Mouse (Mus musculus): ENCODE measurements around the gene Ric1. TPM values are rescaled to one million over a fixed set of nuclear protein-coding genes. Genes with fewer than 3 reads are reported as not detected.
"Not testable (repeated sequence)": the region's sequence is repeated elsewhere in the genome, so short reads cannot be mapped to it uniquely, and the experiment has no call there.

The Ric1 gene
- polyA plus RNA-seq, 1 experiment from 2014 or later: 9.4 TPM

- DNase-seq (ENCODE audit: low spot score): no peak
- no peaks in the 10 kb centered on the region for H3K9me3 ChIP-seq (replicated peaks; ENCODE audit: control insufficient read depth, low read length)
- no peak overlapping the region for H3K4me3 ChIP-seq (ENCODE audit: low read depth, low read length)
- WGBS: 78% methylated on average over 4 of the region's 4 CpGs
- no peak for ATAC-seq
- no peak overlapping the region for H3K9ac ChIP-seq (ENCODE audit: low read length)
- no peaks in the 10 kb centered on the region for H3K27me3 ChIP-seq (replicated peaks; ENCODE audit: control insufficient read depth, insufficient read depth, low read length)
- no peaks in the 10 kb centered on the region for H3K36me3 ChIP-seq (ENCODE audit: control insufficient read depth, insufficient read depth, low read length)
- peaks cover 7% of the 10 kb centered on the region for H3K4me1 ChIP-seq (ENCODE audit: control insufficient read depth, insufficient read depth, low read length)
- H3K27ac ChIP-seq (ENCODE audit: low read depth, low read length): no peak overlapping the region
- no peak overlapping the region for H3K4me2 ChIP-seq (ENCODE audit: low read length)
Observed at GRCm38 (mm10) chr19:29518922-29519321, 3.2 kb upstream of the Ric1 start.

GRCm38 (mm10) chr19:29520996-29521560 lies 1.0 kb upstream of the Ric1 start:
- Histone ChIP-seq H3K27ac (ENCODE audit: low read depth, low read length) (no peak overlapping the region), H3K9me3 (replicated peaks; ENCODE audit: control insufficient read depth, low read length) (no peaks in the 10 kb centered on the region), H3K9ac (ENCODE audit: low read length) (no peak overlapping the region), H3K4me3 (ENCODE audit: low read depth, low read length) (peak overlapping the region; percentile 89), H3K4me1 (ENCODE audit: control insufficient read depth, insufficient read depth, low read length) (peaks cover 10% of the 10 kb centered on the region), H3K27me3 (replicated peaks; ENCODE audit: control insufficient read depth, insufficient read depth, low read length) (no peaks in the 10 kb centered on the region), H3K36me3 (ENCODE audit: control insufficient read depth, insufficient read depth, low read length) (no peaks in the 10 kb centered on the region), H3K4me2 (ENCODE audit: low read length) (peak overlapping the region; percentile 77)
- WGBS: 45% methylated on average over 10 of the region's 10 CpGs
- no peak for ATAC-seq
- no peak for DNase-seq (ENCODE audit: low spot score)

- H3K27me3 ChIP-seq (replicated peaks; ENCODE audit: control insufficient read depth, insufficient read depth, low read length): no peaks in the 10 kb centered on the region
- peak overlapping the region; percentile 89 for H3K4me3 ChIP-seq (ENCODE audit: low read depth, low read length)
- H3K36me3 ChIP-seq (ENCODE audit: control insufficient read depth, insufficient read depth, low read length): no peaks in the 10 kb centered on the region
- ATAC-seq: peak; percentile 76
- peaks cover 10% of the 10 kb centered on the region for H3K4me1 ChIP-seq (ENCODE audit: control insufficient read depth, insufficient read depth, low read length)
- no peaks in the 10 kb centered on the region for H3K9me3 ChIP-seq (replicated peaks; ENCODE audit: control insufficient read depth, low read length)
- H3K9ac ChIP-seq (ENCODE audit: low read length): peak overlapping the region; percentile 88
- WGBS: under 1% methylated on average over 83 of the region's 92 CpGs
- DNase-seq (ENCODE audit: low spot score): peak; percentile 52
- H3K27ac ChIP-seq (ENCODE audit: low read depth, low read length): peak overlapping the region; percentile 90
- H3K4me2 ChIP-seq (ENCODE audit: low read length): peak overlapping the region; percentile 77
Observed at GRCm38 (mm10) chr19:29522445-29523229, 555 bp downstream of the Ric1 start.

- H3K9me3 ChIP-seq (replicated peaks; ENCODE audit: control insufficient read depth, low read length): no peaks in the 10 kb centered on the region
- H3K36me3 ChIP-seq (ENCODE audit: control insufficient read depth, insufficient read depth, low read length): no peaks in the 10 kb centered on the region
- ATAC-seq (no peak), DNase-seq (ENCODE audit: low spot score) (no peak)
- peaks cover 10% of the 10 kb centered on the region for H3K4me1 ChIP-seq (ENCODE audit: control insufficient read depth, insufficient read depth, low read length)
- peak overlapping the region; percentile 89 for H3K4me3 ChIP-seq (ENCODE audit: low read depth, low read length)
- H3K9ac ChIP-seq (ENCODE audit: low read length): peak overlapping the region; percentile 88
- under 1% methylated on average over 9 of the region's 9 CpGs for WGBS
- H3K27me3 ChIP-seq (replicated peaks; ENCODE audit: control insufficient read depth, insufficient read depth, low read length): no peaks in the 10 kb centered on the region
- no peak overlapping the region; the same call in 1 of the 2 replicates for H3K27ac ChIP-seq (ENCODE audit: low read depth, low read length)
- H3K4me2 ChIP-seq (ENCODE audit: low read length): peak overlapping the region; percentile 77
Observed at GRCm38 (mm10) chr19:29523230-29523582, 1.1 kb downstream of the Ric1 start.

- Histone ChIP-seq H3K9ac (ENCODE audit: low read length) (peak overlapping the region; percentile 88), H3K4me3 (ENCODE audit: low read depth, low read length) (peak overlapping the region; percentile 89), H3K36me3 (ENCODE audit: control insufficient read depth, insufficient read depth, low read length) (no peaks in the 10 kb centered on the region), H3K4me2 (ENCODE audit: low read length) (peak overlapping the region; percentile 77), H3K9me3 (replicated peaks; ENCODE audit: control insufficient read depth, low read length) (no peaks in the 10 kb centered on the region), H3K4me1 (ENCODE audit: control insufficient read depth, insufficient read depth, low read length) (peaks cover 10% of the 10 kb centered on the region), H3K27me3 (replicated peaks; ENCODE audit: control insufficient read depth, insufficient read depth, low read length) (no peaks in the 10 kb centered on the region), H3K27ac (ENCODE audit: low read depth, low read length) (no peak overlapping the region)
- DNase-seq (ENCODE audit: low spot score): no peak
- WGBS: 46% methylated on average over 5 of the region's 5 CpGs
- no peak for ATAC-seq
Observed at GRCm38 (mm10) chr19:29523701-29524100, 1.6 kb downstream of the Ric1 start.

- WGBS: 67% methylated on average over 4 of the region's 4 CpGs
- no peaks in the 10 kb centered on the region; the same call in 1 of the 2 replicates for H3K9me3 ChIP-seq (replicated peaks; ENCODE audit: control insufficient read depth, low read length)
- H3K27ac ChIP-seq (ENCODE audit: low read depth, low read length): no peak overlapping the region
- no peaks in the 10 kb centered on the region for H3K36me3 ChIP-seq (ENCODE audit: control insufficient read depth, insufficient read depth, low read length)
- no peaks in the 10 kb centered on the region for H3K27me3 ChIP-seq (replicated peaks; ENCODE audit: control insufficient read depth, insufficient read depth, low read length)
- ATAC-seq (no peak), DNase-seq (ENCODE audit: low spot score) (no peak)
- H3K4me1 ChIP-seq (ENCODE audit: control insufficient read depth, insufficient read depth, low read length): peaks cover 10% of the 10 kb centered on the region
- H3K4me2 ChIP-seq (ENCODE audit: low read length): no peak overlapping the region
- H3K4me3 ChIP-seq (ENCODE audit: low read depth, low read length): no peak overlapping the region
- no peak overlapping the region for H3K9ac ChIP-seq (ENCODE audit: low read length)
Observed at GRCm38 (mm10) chr19:29524614-29525013, 2.5 kb downstream of the Ric1 start.

GRCm38 (mm10) chr19:29525588-29525987 lies 3.5 kb downstream of the Ric1 start:
- WGBS: 88% methylated on average over 4 of the region's 4 CpGs
- not testable (repeated sequence) for H3K4me2 ChIP-seq (ENCODE audit: low read length); H3K36me3 ChIP-seq (ENCODE audit: control insufficient read depth, insufficient read depth, low read length); H3K9me3 ChIP-seq (replicated peaks; ENCODE audit: control insufficient read depth, low read length); H3K4me3 ChIP-seq (ENCODE audit: low read depth, low read length); DNase-seq (ENCODE audit: low spot score); ATAC-seq; H3K27ac ChIP-seq (ENCODE audit: low read depth, low read length); H3K9ac ChIP-seq (ENCODE audit: low read length); H3K27me3 ChIP-seq (replicated peaks; ENCODE audit: control insufficient read depth, insufficient read depth, low read length)
- peaks cover 10% of the 10 kb centered on the region for H3K4me1 ChIP-seq (ENCODE audit: control insufficient read depth, insufficient read depth, low read length)

GRCm38 (mm10) chr19:29526837-29527236 lies 4.8 kb downstream of the Ric1 start:
- no peak for DNase-seq (ENCODE audit: low spot score)
- Histone ChIP-seq H3K27me3 (replicated peaks; ENCODE audit: control insufficient read depth, insufficient read depth, low read length) (no peaks in the 10 kb centered on the region), H3K4me1 (ENCODE audit: control insufficient read depth, insufficient read depth, low read length) (peaks cover 10% of the 10 kb centered on the region), H3K9me3 (replicated peaks; ENCODE audit: control insufficient read depth, low read length) (no peaks in the 10 kb centered on the region; the same call in 1 of the 2 replicates), H3K9ac (ENCODE audit: low read length) (no peak overlapping the region), H3K36me3 (ENCODE audit: control insufficient read depth, insufficient read depth, low read length) (no peaks in the 10 kb centered on the region), H3K27ac (ENCODE audit: low read depth, low read length) (no peak overlapping the region), H3K4me3 (ENCODE audit: low read depth, low read length) (no peak overlapping the region), H3K4me2 (ENCODE audit: low read length) (no peak overlapping the region)
- ATAC-seq: no peak

- Histone ChIP-seq H3K4me3 (ENCODE audit: low read depth, low read length) (no peak overlapping the region), H3K27me3 (replicated peaks; ENCODE audit: control insufficient read depth, insufficient read depth, low read length) (no peaks in the 10 kb centered on the region), H3K9ac (ENCODE audit: low read length) (no peak overlapping the region), H3K4me2 (ENCODE audit: low read length) (no peak overlapping the region), H3K9me3 (replicated peaks; ENCODE audit: control insufficient read depth, low read length) (no peaks in the 10 kb centered on the region; the same call in 1 of the 2 replicates), H3K27ac (ENCODE audit: low read depth, low read length) (no peak overlapping the region), H3K4me1 (ENCODE audit: control insufficient read depth, insufficient read depth, low read length) (peaks cover 10% of the 10 kb centered on the region), H3K36me3 (ENCODE audit: control insufficient read depth, insufficient read depth, low read length) (no peaks in the 10 kb centered on the region)
- DNase-seq (ENCODE audit: low spot score) (no peak), ATAC-seq (no peak)
- WGBS: 97% methylated on average over 4 of the region's 4 CpGs
Observed at GRCm38 (mm10) chr19:29527299-29527698, 5.2 kb downstream of the Ric1 start.
